Mouse (Mus musculus): ENCODE measurements around the gene Acsf3. TPM values are rescaled to one million over a fixed set of nuclear protein-coding genes. Genes with fewer than 3 reads are reported as not detected.

Gene Acsf3
- polyA plus RNA-seq, 1 experiment from 2014 or later = 15.4 TPM

- Histone ChIP-seq H3K4me1 (ENCODE audit: control insufficient read depth, insufficient read depth, low read length) (peaks cover 11% of the 10 kb centered on the region), H3K9me3 (ENCODE audit: control insufficient read depth, low read length) (no peaks in the 10 kb centered on the region), H3K4me3 (ENCODE audit: low read depth, low read length) (no peak overlapping the region), H3K4me2 (ENCODE audit: low read depth) (no peak overlapping the region), H3K27me3 (ENCODE audit: control insufficient read depth, insufficient read depth, low read length) (no peaks in the 10 kb centered on the region), H3K9ac (ENCODE audit: low read length) (no peak overlapping the region), H3K27ac (ENCODE audit: low read depth, low read length) (no peak overlapping the region), H3K36me3 (ENCODE audit: control insufficient read depth, insufficient read depth, low read length) (no peaks in the 10 kb centered on the region)
- no peak for DNase-seq (ENCODE audit: low spot score)
- no peak for ATAC-seq (ENCODE audit: insufficient read depth, low FRiP score, low TSS enrichment)
- whole genome bisulfite sequencing = 80% methylated on average over 5 of the region's 5 CpGs
These were observed 23.9 kb upstream of the Acsf3 start for GRCm38 (mm10) chr8:122751342-122751741.

GRCm38 (mm10) chr8:122752111-122752721, 23.1 kb upstream of the Acsf3 start:
- peaks cover 7% of the 10 kb centered on the region; the same call in 1 of the 2 replicates for H3K4me1 ChIP-seq (ENCODE audit: control insufficient read depth, insufficient read depth, low read length)
- H3K9ac ChIP-seq (ENCODE audit: low read length) = no peak overlapping the region
- H3K4me2 ChIP-seq (ENCODE audit: low read depth) = no peak overlapping the region
- H3K27ac ChIP-seq (ENCODE audit: low read depth, low read length) = no peak overlapping the region
- DNase-seq (ENCODE audit: low spot score) = no peak
- H3K4me3 ChIP-seq (ENCODE audit: low read depth, low read length) = no peak overlapping the region
- no peaks in the 10 kb centered on the region for H3K36me3 ChIP-seq (ENCODE audit: control insufficient read depth, insufficient read depth, low read length)
- no peak for ATAC-seq (ENCODE audit: insufficient read depth, low FRiP score, low TSS enrichment)
- 87% methylated on average over 28 of the region's 29 CpGs for WGBS
- H3K27me3 ChIP-seq (ENCODE audit: control insufficient read depth, insufficient read depth, low read length) = no peaks in the 10 kb centered on the region
- H3K9me3 ChIP-seq (ENCODE audit: control insufficient read depth, low read length) = no peaks in the 10 kb centered on the region

- no peak for DNase-seq (ENCODE audit: low spot score)
- Histone ChIP-seq H3K9ac (ENCODE audit: low read length) (no peak overlapping the region), H3K27me3 (ENCODE audit: control insufficient read depth, insufficient read depth, low read length) (no peaks in the 10 kb centered on the region), H3K27ac (ENCODE audit: low read depth, low read length) (no peak overlapping the region), H3K36me3 (ENCODE audit: control insufficient read depth, insufficient read depth, low read length) (no peaks in the 10 kb centered on the region), H3K4me3 (ENCODE audit: low read depth, low read length) (no peak overlapping the region), H3K4me2 (ENCODE audit: low read depth) (no peak overlapping the region), H3K4me1 (ENCODE audit: control insufficient read depth, insufficient read depth, low read length) (no peaks in the 10 kb centered on the region), H3K9me3 (ENCODE audit: control insufficient read depth, low read length) (no peaks in the 10 kb centered on the region)
- no peak for ATAC-seq (ENCODE audit: insufficient read depth, low FRiP score, low TSS enrichment)
These were observed 16.7 kb upstream of the Acsf3 start for GRCm38 (mm10) chr8:122758597-122758996.

- ATAC-seq (ENCODE audit: insufficient read depth, low FRiP score, low TSS enrichment) (no peak), DNase-seq (ENCODE audit: low spot score) (no peak)
- H3K4me2 ChIP-seq (ENCODE audit: low read depth) = no peak overlapping the region
- H3K27me3 ChIP-seq (ENCODE audit: control insufficient read depth, insufficient read depth, low read length) = no peaks in the 10 kb centered on the region
- no peaks in the 10 kb centered on the region for H3K9me3 ChIP-seq (ENCODE audit: control insufficient read depth, low read length)
- 84% methylated on average over 7 of the region's 7 CpGs for WGBS
- H3K36me3 ChIP-seq (ENCODE audit: control insufficient read depth, insufficient read depth, low read length) = no peaks in the 10 kb centered on the region
- no peak overlapping the region for H3K9ac ChIP-seq (ENCODE audit: low read length)
- H3K4me1 ChIP-seq (ENCODE audit: control insufficient read depth, insufficient read depth, low read length) = no peaks in the 10 kb centered on the region
- H3K27ac ChIP-seq (ENCODE audit: low read depth, low read length) = no peak overlapping the region
- H3K4me3 ChIP-seq (ENCODE audit: low read depth, low read length) = no peak overlapping the region
These were observed 15.2 kb upstream of the Acsf3 start for GRCm38 (mm10) chr8:122760116-122760515.

- Histone ChIP-seq H3K4me3 (ENCODE audit: low read depth, low read length) (no peak overlapping the region), H3K27ac (ENCODE audit: low read depth, low read length) (no peak overlapping the region), H3K4me1 (ENCODE audit: control insufficient read depth, insufficient read depth, low read length) (no peaks in the 10 kb centered on the region), H3K4me2 (ENCODE audit: low read depth) (no peak overlapping the region), H3K36me3 (ENCODE audit: control insufficient read depth, insufficient read depth, low read length) (no peaks in the 10 kb centered on the region), H3K9me3 (ENCODE audit: control insufficient read depth, low read length) (no peaks in the 10 kb centered on the region), H3K27me3 (ENCODE audit: control insufficient read depth, insufficient read depth, low read length) (no peaks in the 10 kb centered on the region), H3K9ac (ENCODE audit: low read length) (no peak overlapping the region)
- DNase-seq (ENCODE audit: low spot score) (no peak), ATAC-seq (ENCODE audit: insufficient read depth, low FRiP score, low TSS enrichment) (no peak)
- WGBS = 80% methylated on average over 6 of the region's 6 CpGs
These were observed 14.2 kb upstream of the Acsf3 start for GRCm38 (mm10) chr8:122761109-122761508.

GRCm38 (mm10) chr8:122762731-122763266, 12.5 kb upstream of the Acsf3 start:
- H3K4me1 ChIP-seq (ENCODE audit: control insufficient read depth, insufficient read depth, low read length) = peaks cover 3% of the 10 kb centered on the region; the same call in 1 of the 2 replicates
- no peak overlapping the region for H3K27ac ChIP-seq (ENCODE audit: low read depth, low read length)
- DNase-seq (ENCODE audit: low spot score) (no peak), ATAC-seq (ENCODE audit: insufficient read depth, low FRiP score, low TSS enrichment) (no peak)
- WGBS = 65% methylated on average over 12 of the region's 12 CpGs
- H3K9ac ChIP-seq (ENCODE audit: low read length) = no peak overlapping the region
- H3K36me3 ChIP-seq (ENCODE audit: control insufficient read depth, insufficient read depth, low read length) = no peaks in the 10 kb centered on the region
- no peak overlapping the region for H3K4me2 ChIP-seq (ENCODE audit: low read depth)
- H3K4me3 ChIP-seq (ENCODE audit: low read depth, low read length) = no peak overlapping the region
- no peaks in the 10 kb centered on the region for H3K9me3 ChIP-seq (ENCODE audit: control insufficient read depth, low read length)
- H3K27me3 ChIP-seq (ENCODE audit: control insufficient read depth, insufficient read depth, low read length) = no peaks in the 10 kb centered on the region

GRCm38 (mm10) chr8:122763267-122763738, 12.0 kb upstream of the Acsf3 start:
- H3K4me3 ChIP-seq (ENCODE audit: low read depth, low read length) = no peak overlapping the region
- H3K36me3 ChIP-seq (ENCODE audit: control insufficient read depth, insufficient read depth, low read length) = no peaks in the 10 kb centered on the region
- 92% methylated on average over 14 of the region's 14 CpGs for WGBS
- peaks cover 3% of the 10 kb centered on the region; the same call in 1 of the 2 replicates for H3K4me1 ChIP-seq (ENCODE audit: control insufficient read depth, insufficient read depth, low read length)
- H3K9ac ChIP-seq (ENCODE audit: low read length) = no peak overlapping the region
- no peak overlapping the region for H3K27ac ChIP-seq (ENCODE audit: low read depth, low read length)
- H3K9me3 ChIP-seq (ENCODE audit: control insufficient read depth, low read length) = no peaks in the 10 kb centered on the region
- ATAC-seq (ENCODE audit: insufficient read depth, low FRiP score, low TSS enrichment) = no peak
- no peaks in the 10 kb centered on the region for H3K27me3 ChIP-seq (ENCODE audit: control insufficient read depth, insufficient read depth, low read length)
- H3K4me2 ChIP-seq (ENCODE audit: low read depth) = no peak overlapping the region
- no peak for DNase-seq (ENCODE audit: low spot score)

- Histone ChIP-seq H3K4me3 (ENCODE audit: low read depth, low read length) (no peak overlapping the region), H3K27ac (ENCODE audit: low read depth, low read length) (no peak overlapping the region), H3K4me2 (ENCODE audit: low read depth) (no peak overlapping the region), H3K9ac (ENCODE audit: low read length) (no peak overlapping the region), H3K36me3 (ENCODE audit: control insufficient read depth, insufficient read depth, low read length) (no peaks in the 10 kb centered on the region), H3K9me3 (ENCODE audit: control insufficient read depth, low read length) (no peaks in the 10 kb centered on the region), H3K27me3 (ENCODE audit: control insufficient read depth, insufficient read depth, low read length) (no peaks in the 10 kb centered on the region), H3K4me1 (ENCODE audit: control insufficient read depth, insufficient read depth, low read length) (peaks cover 3% of the 10 kb centered on the region; the same call in 1 of the 2 replicates)
- no peak for DNase-seq (ENCODE audit: low spot score)
- 86% methylated on average over 7 of the region's 7 CpGs for WGBS
- ATAC-seq (ENCODE audit: insufficient read depth, low FRiP score, low TSS enrichment) = no peak
These were observed 10.4 kb upstream of the Acsf3 start for GRCm38 (mm10) chr8:122764790-122765474.

- DNase-seq (ENCODE audit: low spot score) (no peak), ATAC-seq (ENCODE audit: insufficient read depth, low FRiP score, low TSS enrichment) (no peak)
- 59% methylated on average over 5 of the region's 5 CpGs for WGBS
- Histone ChIP-seq H3K27me3 (ENCODE audit: control insufficient read depth, insufficient read depth, low read length) (no peaks in the 10 kb centered on the region), H3K4me1 (ENCODE audit: control insufficient read depth, insufficient read depth, low read length) (peaks cover 3% of the 10 kb centered on the region; the same call in 1 of the 2 replicates), H3K4me3 (ENCODE audit: low read depth, low read length) (no peak overlapping the region), H3K9ac (ENCODE audit: low read length) (no peak overlapping the region), H3K27ac (ENCODE audit: low read depth, low read length) (no peak overlapping the region), H3K9me3 (ENCODE audit: control insufficient read depth, low read length) (no peaks in the 10 kb centered on the region), H3K4me2 (ENCODE audit: low read depth) (no peak overlapping the region), H3K36me3 (ENCODE audit: control insufficient read depth, insufficient read depth, low read length) (no peaks in the 10 kb centered on the region)
These were observed 9.1 kb upstream of the Acsf3 start for GRCm38 (mm10) chr8:122766189-122766588.

Measured in neural tube, embryonic 11.5 days (tissue).